Mouse (Mus musculus): ENCODE measurements around the gene Pde4d. TPM values are rescaled to one million over a fixed set of nuclear protein-coding genes. Genes with fewer than 3 reads are reported as not detected.

Gene Pde4d
- polyA plus RNA-seq, 1 experiment from 2014 or later = 20.5 TPM

GRCm38 (mm10) chr13:109708326-109708725 lies 1258.6 kb downstream of the Pde4d start:
- no peak overlapping the region for H3K4me2 ChIP-seq (ENCODE audit: low read length)
- H3K27ac ChIP-seq (ENCODE audit: low read length) = no peak overlapping the region
- no peaks in the 10 kb centered on the region for H3K27me3 ChIP-seq (replicated peaks; ENCODE audit: control insufficient read depth, insufficient read depth, low read length)
- H3K4me1 ChIP-seq (replicated peaks; ENCODE audit: control insufficient read depth, insufficient read depth, low read length) = peaks cover 12% of the 10 kb centered on the region
- no peak overlapping the region for H3K9ac ChIP-seq (replicated peaks; ENCODE audit: low read depth, low read length)
- no peaks in the 10 kb centered on the region for H3K9me3 ChIP-seq (ENCODE audit: control insufficient read depth, low read length)
- no peaks in the 10 kb centered on the region for H3K36me3 ChIP-seq (ENCODE audit: control insufficient read depth, insufficient read depth)
- no peak for ATAC-seq
- H3K4me3 ChIP-seq (replicated peaks; ENCODE audit: low read length) = no peak overlapping the region
- WGBS = 50% methylated on average over 2 of the region's 2 CpGs

DNA sequence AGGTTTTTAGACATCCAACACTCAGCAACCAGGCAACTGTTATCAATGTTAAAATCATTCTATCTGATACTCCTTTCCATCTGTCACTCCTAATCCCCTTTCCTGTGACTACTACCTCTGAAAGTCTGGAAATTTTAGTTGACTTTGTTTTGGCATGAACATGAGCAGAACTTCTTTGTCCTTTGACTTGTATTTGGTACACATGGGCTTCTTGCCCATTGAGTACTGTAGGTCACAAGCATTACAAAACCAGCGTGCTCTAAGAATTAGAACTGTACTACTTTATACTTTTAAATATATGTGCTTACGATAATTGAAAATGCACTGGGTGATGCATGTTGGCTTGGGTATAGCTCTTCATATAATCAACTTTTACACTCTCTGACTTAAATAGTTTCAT lies 1264.8 kb downstream of the Pde4d start:
- H3K9me3 ChIP-seq (ENCODE audit: control insufficient read depth, low read length) = no peaks in the 10 kb centered on the region
- no peak overlapping the region for H3K9ac ChIP-seq (replicated peaks; ENCODE audit: low read depth, low read length)
- H3K4me2 ChIP-seq (ENCODE audit: low read length) = no peak overlapping the region
- no peaks in the 10 kb centered on the region for H3K4me1 ChIP-seq (replicated peaks; ENCODE audit: control insufficient read depth, insufficient read depth, low read length)
- H3K27me3 ChIP-seq (replicated peaks; ENCODE audit: control insufficient read depth, insufficient read depth, low read length) = no peaks in the 10 kb centered on the region
- no peak overlapping the region for H3K4me3 ChIP-seq (replicated peaks; ENCODE audit: low read length)
- no peak overlapping the region for H3K27ac ChIP-seq (ENCODE audit: low read length)
- H3K36me3 ChIP-seq (ENCODE audit: control insufficient read depth, insufficient read depth) = no peaks in the 10 kb centered on the region
- 94% methylated on average over 2 of the region's 2 CpGs for WGBS
- ATAC-seq = no peak

- 59% methylated on average over 1 of the region's 1 CpGs for WGBS
- no peak overlapping the region for H3K9ac ChIP-seq (replicated peaks; ENCODE audit: low read depth, low read length)
- no peak overlapping the region for H3K4me3 ChIP-seq (replicated peaks; ENCODE audit: low read length)
- no peaks in the 10 kb centered on the region for H3K9me3 ChIP-seq (ENCODE audit: control insufficient read depth, low read length)
- no peak overlapping the region for H3K27ac ChIP-seq (ENCODE audit: low read length)
- H3K36me3 ChIP-seq (ENCODE audit: control insufficient read depth, insufficient read depth) = no peaks in the 10 kb centered on the region
- no peaks in the 10 kb centered on the region for H3K27me3 ChIP-seq (replicated peaks; ENCODE audit: control insufficient read depth, insufficient read depth, low read length)
- ATAC-seq = no peak
- H3K4me2 ChIP-seq (ENCODE audit: low read length) = no peak overlapping the region
- no peaks in the 10 kb centered on the region for H3K4me1 ChIP-seq (replicated peaks; ENCODE audit: control insufficient read depth, insufficient read depth, low read length)
These were observed 1265.6 kb downstream of the Pde4d start for GRCm38 (mm10) chr13:109715321-109715720.

DNA sequence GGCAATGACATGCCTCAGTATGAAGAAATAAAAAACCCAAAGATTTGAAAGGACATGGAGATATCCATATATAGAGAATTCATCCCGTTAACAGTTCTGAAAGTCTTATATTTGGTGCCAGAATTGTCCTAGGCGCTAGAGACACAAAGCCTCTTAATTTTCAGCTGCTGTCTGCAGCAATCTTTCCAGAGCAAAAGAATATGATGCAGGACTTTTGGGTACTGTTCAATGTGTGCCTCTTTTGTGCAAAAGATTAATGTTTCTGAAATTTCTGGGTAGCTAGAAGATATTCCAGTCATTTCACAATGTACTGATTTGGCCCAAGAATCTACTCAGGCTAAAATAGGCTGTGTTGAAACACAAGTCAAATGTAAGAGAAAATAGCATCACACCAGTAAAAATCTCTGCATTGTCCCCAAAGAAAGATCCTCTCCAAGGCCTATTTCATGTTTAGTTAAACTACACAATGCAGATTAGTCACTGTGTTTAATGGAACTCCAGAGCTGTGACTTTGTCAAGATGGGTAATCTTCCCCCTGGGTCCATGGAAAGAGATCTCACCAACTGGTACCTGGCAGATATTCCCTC lies 1270.5 kb downstream of the Pde4d start:
- Histone ChIP-seq H3K4me1 (replicated peaks; ENCODE audit: control insufficient read depth, insufficient read depth, low read length) (no peaks in the 10 kb centered on the region), H3K9ac (replicated peaks; ENCODE audit: low read depth, low read length) (no peak overlapping the region), H3K36me3 (ENCODE audit: control insufficient read depth, insufficient read depth) (no peaks in the 10 kb centered on the region), H3K27me3 (replicated peaks; ENCODE audit: control insufficient read depth, insufficient read depth, low read length) (no peaks in the 10 kb centered on the region), H3K27ac (ENCODE audit: low read length) (no peak overlapping the region), H3K4me2 (ENCODE audit: low read length) (no peak overlapping the region), H3K4me3 (replicated peaks; ENCODE audit: low read length) (no peak overlapping the region), H3K9me3 (ENCODE audit: control insufficient read depth, low read length) (no peaks in the 10 kb centered on the region)
- no peak for ATAC-seq
- WGBS = 86% methylated on average over 2 of the region's 2 CpGs

GRCm38 (mm10) chr13:109722237-109723119 lies 1272.7 kb downstream of the Pde4d start:
- Histone ChIP-seq H3K9me3 (ENCODE audit: control insufficient read depth, low read length) (no peaks in the 10 kb centered on the region), H3K9ac (replicated peaks; ENCODE audit: low read depth, low read length) (no peak overlapping the region), H3K27ac (ENCODE audit: low read length) (no peak overlapping the region), H3K4me1 (replicated peaks; ENCODE audit: control insufficient read depth, insufficient read depth, low read length) (no peaks in the 10 kb centered on the region), H3K36me3 (ENCODE audit: control insufficient read depth, insufficient read depth) (no peaks in the 10 kb centered on the region), H3K4me3 (replicated peaks; ENCODE audit: low read length) (no peak overlapping the region), H3K27me3 (replicated peaks; ENCODE audit: control insufficient read depth, insufficient read depth, low read length) (no peaks in the 10 kb centered on the region), H3K4me2 (ENCODE audit: low read length) (no peak overlapping the region)
- 94% methylated on average over 6 of the region's 6 CpGs for WGBS
- ATAC-seq = no peak

- no peak overlapping the region for H3K9ac ChIP-seq (replicated peaks; ENCODE audit: low read depth, low read length)
- H3K27ac ChIP-seq (ENCODE audit: low read length) = no peak overlapping the region
- H3K4me2 ChIP-seq (ENCODE audit: low read length) = no peak overlapping the region
- WGBS = 78% methylated on average over 5 of the region's 5 CpGs
- ATAC-seq = no peak
- no peaks in the 10 kb centered on the region for H3K36me3 ChIP-seq (ENCODE audit: control insufficient read depth, insufficient read depth)
- no peaks in the 10 kb centered on the region for H3K9me3 ChIP-seq (ENCODE audit: control insufficient read depth, low read length)
- no peaks in the 10 kb centered on the region for H3K4me1 ChIP-seq (replicated peaks; ENCODE audit: control insufficient read depth, insufficient read depth, low read length)
- H3K4me3 ChIP-seq (replicated peaks; ENCODE audit: low read length) = no peak overlapping the region
- H3K27me3 ChIP-seq (replicated peaks; ENCODE audit: control insufficient read depth, insufficient read depth, low read length) = no peaks in the 10 kb centered on the region
These were observed 1277.6 kb downstream of the Pde4d start for GRCm38 (mm10) chr13:109727346-109727745.

DNA sequence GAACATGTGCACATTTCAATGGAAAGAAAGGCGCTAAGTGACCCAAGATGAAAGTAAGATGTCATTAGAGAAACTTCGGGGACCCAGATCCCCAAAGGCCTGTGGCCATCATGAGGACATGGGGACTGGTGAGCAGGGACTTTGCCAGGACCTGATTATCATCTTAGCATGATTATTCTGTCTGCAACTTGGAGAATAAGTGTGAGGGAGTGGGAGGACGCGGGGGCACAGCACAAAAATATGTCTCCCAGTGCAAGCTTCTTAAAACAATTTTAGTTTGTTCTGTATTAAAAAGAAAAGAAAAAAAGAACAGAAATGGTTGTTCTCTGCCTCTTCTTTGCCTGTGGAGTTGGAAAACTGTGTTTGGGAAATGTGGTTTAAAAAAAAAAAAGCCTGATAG lies 1279.9 kb downstream of the Pde4d start:
- Histone ChIP-seq H3K27ac (ENCODE audit: low read length) (no peak overlapping the region), H3K9me3 (ENCODE audit: control insufficient read depth, low read length) (no peaks in the 10 kb centered on the region), H3K4me3 (replicated peaks; ENCODE audit: low read length) (no peak overlapping the region), H3K4me1 (replicated peaks; ENCODE audit: control insufficient read depth, insufficient read depth, low read length) (no peaks in the 10 kb centered on the region), H3K36me3 (ENCODE audit: control insufficient read depth, insufficient read depth) (no peaks in the 10 kb centered on the region), H3K4me2 (ENCODE audit: low read length) (no peak overlapping the region), H3K27me3 (replicated peaks; ENCODE audit: control insufficient read depth, insufficient read depth, low read length) (no peaks in the 10 kb centered on the region), H3K9ac (replicated peaks; ENCODE audit: low read depth, low read length) (no peak overlapping the region)
- WGBS = 94% methylated on average over 4 of the region's 4 CpGs
- no peak for ATAC-seq

DNA sequence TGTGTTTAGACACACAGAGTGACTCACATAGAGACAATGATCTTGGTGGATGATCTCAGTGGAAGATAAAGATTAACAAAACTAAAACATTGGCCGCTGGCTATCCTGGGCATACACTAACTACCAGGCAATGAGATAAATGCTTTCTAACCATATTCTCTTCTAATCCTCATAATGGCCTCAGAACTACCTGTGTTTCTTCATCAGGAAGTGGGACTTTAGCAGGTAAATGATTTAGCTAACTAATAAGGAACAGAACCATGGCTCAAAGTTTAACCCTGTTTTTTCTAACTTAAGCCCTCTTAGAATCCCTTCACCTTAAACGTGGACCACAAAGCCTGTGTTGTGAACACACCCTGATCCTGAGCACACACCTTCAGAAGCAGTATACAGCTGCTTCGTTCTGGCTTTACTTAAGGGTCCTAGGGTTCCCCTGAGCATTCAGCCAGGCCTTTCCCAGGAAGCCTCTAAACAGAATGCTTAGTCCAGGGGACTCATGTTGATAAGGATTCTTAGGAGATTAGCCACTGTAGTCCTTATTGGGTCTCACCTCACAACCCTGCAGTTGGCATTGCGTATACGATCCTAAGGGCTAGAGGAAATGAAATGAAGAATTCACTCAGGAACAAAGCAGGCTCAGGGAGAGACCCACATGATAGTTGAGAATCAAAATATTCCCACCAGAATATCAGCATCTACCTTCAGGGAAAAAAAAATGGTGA lies 1283.1 kb downstream of the Pde4d start:
- H3K4me1 ChIP-seq (replicated peaks; ENCODE audit: control insufficient read depth, insufficient read depth, low read length) = no peaks in the 10 kb centered on the region
- no peak overlapping the region for H3K27ac ChIP-seq (ENCODE audit: low read length)
- no peak overlapping the region for H3K4me2 ChIP-seq (ENCODE audit: low read length)
- WGBS = 88% methylated on average over 5 of the region's 5 CpGs
- no peaks in the 10 kb centered on the region for H3K9me3 ChIP-seq (ENCODE audit: control insufficient read depth, low read length)
- ATAC-seq = no peak
- H3K4me3 ChIP-seq (replicated peaks; ENCODE audit: low read length) = no peak overlapping the region
- H3K27me3 ChIP-seq (replicated peaks; ENCODE audit: control insufficient read depth, insufficient read depth, low read length) = no peaks in the 10 kb centered on the region
- H3K36me3 ChIP-seq (ENCODE audit: control insufficient read depth, insufficient read depth) = no peaks in the 10 kb centered on the region
- H3K9ac ChIP-seq (replicated peaks; ENCODE audit: low read depth, low read length) = no peak overlapping the region

DNA sequence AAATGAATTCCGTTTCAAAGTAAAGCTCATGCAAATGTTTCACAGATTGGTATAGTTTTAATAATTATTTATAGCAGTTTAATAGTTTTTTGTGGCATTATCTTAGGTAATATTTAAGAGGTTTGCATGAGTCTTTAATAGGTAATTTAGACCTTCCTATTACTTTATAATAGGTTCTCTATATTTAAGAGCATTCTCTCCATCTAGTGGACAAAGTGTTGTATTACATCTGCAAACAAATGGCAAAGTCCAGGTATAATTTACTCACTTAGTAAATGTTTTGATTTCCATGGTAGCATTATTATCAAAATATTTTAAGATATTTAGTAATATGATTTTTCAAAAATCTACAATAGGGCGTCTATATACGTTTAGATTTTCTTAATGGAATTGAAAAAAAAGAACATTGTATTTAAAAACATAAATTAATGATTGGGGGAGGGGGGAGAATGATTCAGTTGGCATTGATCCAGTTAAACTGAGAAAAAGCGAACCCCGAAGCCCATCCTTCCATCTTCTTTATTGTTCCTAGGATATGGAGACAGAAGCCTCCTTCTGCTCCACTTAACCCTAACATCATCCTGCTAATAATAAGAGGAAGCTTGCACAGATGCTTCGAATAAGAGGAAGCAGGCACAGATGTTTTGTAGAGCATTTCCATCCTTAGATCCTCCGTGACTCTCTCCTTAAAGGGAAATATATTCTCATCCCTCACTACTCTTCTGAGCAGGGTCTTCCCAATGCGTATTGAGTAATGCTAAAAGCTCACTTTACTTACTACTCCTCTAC lies 1286.7 kb downstream of the Pde4d start:
- Histone ChIP-seq H3K4me2 (ENCODE audit: low read length) (no peak overlapping the region), H3K36me3 (ENCODE audit: control insufficient read depth, insufficient read depth) (no peaks in the 10 kb centered on the region), H3K27me3 (replicated peaks; ENCODE audit: control insufficient read depth, insufficient read depth, low read length) (no peaks in the 10 kb centered on the region), H3K27ac (ENCODE audit: low read length) (no peak overlapping the region), H3K4me3 (replicated peaks; ENCODE audit: low read length) (no peak overlapping the region), H3K9me3 (ENCODE audit: control insufficient read depth, low read length) (no peaks in the 10 kb centered on the region), H3K9ac (replicated peaks; ENCODE audit: low read depth, low read length) (no peak overlapping the region), H3K4me1 (replicated peaks; ENCODE audit: control insufficient read depth, insufficient read depth, low read length) (no peaks in the 10 kb centered on the region)
- ATAC-seq = no peak; the same call in 1 of the 2 replicates
- WGBS = 39% methylated on average over 8 of the region's 8 CpGs

All from forebrain, embryonic 16.5 days (tissue).